Mouse (Mus musculus): ENCODE measurements around the gene Ifi205. TPM values are rescaled to one million over a fixed set of nuclear protein-coding genes. Genes with fewer than 3 reads are reported as not detected.
"Not testable (repeated sequence)": the region's sequence is repeated elsewhere in the genome, so short reads cannot be mapped to it uniquely, and the experiment has no call there.

The Ifi205 gene
- total RNA-seq, 2 experiments from 2014 or later = not detected

GRCm38 (mm10) chr1:173981038-173981437 is 50.6 kb downstream of the Ifi205 start:
- intact Hi-C loops (cut with DNase I); DNase-seq (ENCODE audit: low spot score in 2 of 2): not testable (repeated sequence)

GRCm38 (mm10) chr1:173977622-173978021 is 54.0 kb downstream of the Ifi205 start:
- intact Hi-C loops (cut with DNase I) = no loop called here
- no peak for DNase-seq (ENCODE audit: low spot score in 2 of 2)

GRCm38 (mm10) chr1:173973111-173973510 is 58.5 kb downstream of the Ifi205 start:
- intact Hi-C loops (cut with DNase I) = no loop called here
- DNase-seq (ENCODE audit: low spot score in 2 of 2) = peak in 1 of 2 experiments; percentile 8

Other genes starting within 250 kb of the Ifi205 start
- gene Ifi211, start 118.8 kb downstream of the Ifi205 start, total RNA-seq (2021) = under 1 TPM in 1 of 2 experiments, not detected in 1; 0.17 TPM
- gene Mndal, start 89.3 kb downstream of the Ifi205 start, total RNA-seq (2021) = 1 to 10 TPM in 1 of 2 experiments, under 1 TPM in 1; 0.97 to 1.3 TPM
- gene Ifi203, start 89.1 kb downstream of the Ifi205 start, total RNA-seq (2021) = under 1 TPM; 0.39 to 0.62 TPM
- gene Ifi202b, start 49.1 kb downstream of the Ifi205 start, total RNA-seq (2021) = not detected
- gene Olfr433, start 8.9 kb upstream of the Ifi205 start, total RNA-seq (2021) = not detected
- gene Olfr432, start 17.4 kb upstream of the Ifi205 start, total RNA-seq (2021) = not detected
- gene Olfr430, start 34.8 kb upstream of the Ifi205 start, total RNA-seq (2021) = not detected
- not detected for gene Olfr429, start 52.5 kb upstream of the Ifi205 start, total RNA-seq (2021)
- not detected for gene Olfr427, start 65.1 kb upstream of the Ifi205 start, total RNA-seq (2021)
- gene Olfr231, start 89.4 kb upstream of the Ifi205 start, total RNA-seq (2021) = not detected
- not detected for gene Olfr424, start 99.7 kb upstream of the Ifi205 start, total RNA-seq (2021)
- gene Olfr420, start 123.8 kb upstream of the Ifi205 start, total RNA-seq (2021) = not detected
- under 1 TPM; 0.05 to 0.07 TPM for gene Spta1, start 141.0 kb upstream of the Ifi205 start, total RNA-seq (2021)
- not detected for gene Olfr419, start 220.3 kb upstream of the Ifi205 start, total RNA-seq (2021)